Mouse (Mus musculus): Measurements from ENCODE around the gene Gm11027. TPM values are rescaled to one million over a fixed set of nuclear protein-coding genes. Genes with fewer than 3 reads are reported as not detected.

Gm11027 gene
- total RNA-seq, 1 experiment: not detected

GRCm38 (mm10) chr12:116235356-116235755, 39.8 kb upstream of the Gm11027 start:
- in situ Hi-C loops (cut with MboI; ENCODE audit: low sequenced_read_pairs in 2 of 2, unreplicated experiment in 2 of 2): no loop called here
- no peak overlapping the region for H3K4me3 ChIP-seq (ENCODE audit: insufficient read depth in 1 of 2, low read depth in 1 of 2, low read length in 2 of 2, poor library complexity in 1 of 2, severe bottlenecking in 1 of 2)
- H3K27ac ChIP-seq (ENCODE audit: insufficient read depth, low read depth, low read length, poor library complexity, severe bottlenecking): no peak overlapping the region
- no peak for DNase-seq (ENCODE audit: low read depth, low spot score)
- H3K36me3 ChIP-seq (ENCODE audit: control insufficient read depth, insufficient read depth, low read length, poor library complexity, severe bottlenecking): no peaks in the 10 kb centered on the region
- H3K4me1 ChIP-seq (ENCODE audit: control insufficient read depth in 2 of 2, insufficient read depth in 2 of 2, low read length in 2 of 2, poor library complexity in 1 of 2): no peaks in the 10 kb centered on the region
- no peaks in the 10 kb centered on the region for H3K9me3 ChIP-seq (ENCODE audit: control insufficient read depth, insufficient read depth, low read depth, low read length)
- H3K9ac ChIP-seq (ENCODE audit: insufficient read depth, low read depth, low read length, poor library complexity, severe bottlenecking): no peak overlapping the region
- TF ChIP-seq CHD2 (IDR thresholded peaks at IDR 0.05; ENCODE audit: low read depth, low read length) (no peak), HCFC1 (IDR thresholded peaks at IDR 0.05; ENCODE audit: borderline replicate concordance, insufficient read depth, low read length) (no peak), ZNF384 (IDR thresholded peaks at IDR 0.05; ENCODE audit: low read depth, low read length) (no peak), ZC3H11A (IDR thresholded peaks at IDR 0.05; ENCODE audit: borderline replicate concordance, low read depth, low read length) (0 out of 2 replicates have a peak, but pooled peaks have one; percentile 4), MAFK (IDR thresholded peaks at IDR 0.05; ENCODE audit: insufficient read depth, low read depth, low read length) (no peak)

- H3K9ac ChIP-seq (ENCODE audit: insufficient read depth, low read depth, low read length, poor library complexity, severe bottlenecking): no peak overlapping the region
- H3K36me3 ChIP-seq (ENCODE audit: control insufficient read depth, insufficient read depth, low read length, poor library complexity, severe bottlenecking): no peaks in the 10 kb centered on the region
- H3K27ac ChIP-seq (ENCODE audit: insufficient read depth, low read depth, low read length, poor library complexity, severe bottlenecking): no peak overlapping the region
- in situ Hi-C loops (cut with MboI; ENCODE audit: low sequenced_read_pairs in 2 of 2, unreplicated experiment in 2 of 2): no loop called here
- H3K9me3 ChIP-seq (ENCODE audit: control insufficient read depth, insufficient read depth, low read depth, low read length): no peaks in the 10 kb centered on the region
- no peak for DNase-seq (ENCODE audit: low read depth, low spot score)
- no peaks in the 10 kb centered on the region for H3K4me1 ChIP-seq (ENCODE audit: control insufficient read depth in 2 of 2, insufficient read depth in 2 of 2, low read length in 2 of 2, poor library complexity in 1 of 2)
- TF ChIP-seq CHD2 (IDR thresholded peaks at IDR 0.05; ENCODE audit: low read depth, low read length): no peak
- no peak for TF ChIP-seq ZNF384 (IDR thresholded peaks at IDR 0.05; ENCODE audit: low read depth, low read length)
- no peak for TF ChIP-seq HCFC1 (IDR thresholded peaks at IDR 0.05; ENCODE audit: borderline replicate concordance, insufficient read depth, low read length)
- TF ChIP-seq MAFK (IDR thresholded peaks at IDR 0.05; ENCODE audit: insufficient read depth, low read depth, low read length): no peak
- no peak for TF ChIP-seq ZC3H11A (IDR thresholded peaks at IDR 0.05; ENCODE audit: borderline replicate concordance, low read depth, low read length)
- no peak overlapping the region for H3K4me3 ChIP-seq (ENCODE audit: insufficient read depth in 1 of 2, low read depth in 1 of 2, low read length in 2 of 2, poor library complexity in 1 of 2, severe bottlenecking in 1 of 2)
These were observed 38.5 kb upstream of the Gm11027 start for GRCm38 (mm10) chr12:116236658-116237057.

DNA sequence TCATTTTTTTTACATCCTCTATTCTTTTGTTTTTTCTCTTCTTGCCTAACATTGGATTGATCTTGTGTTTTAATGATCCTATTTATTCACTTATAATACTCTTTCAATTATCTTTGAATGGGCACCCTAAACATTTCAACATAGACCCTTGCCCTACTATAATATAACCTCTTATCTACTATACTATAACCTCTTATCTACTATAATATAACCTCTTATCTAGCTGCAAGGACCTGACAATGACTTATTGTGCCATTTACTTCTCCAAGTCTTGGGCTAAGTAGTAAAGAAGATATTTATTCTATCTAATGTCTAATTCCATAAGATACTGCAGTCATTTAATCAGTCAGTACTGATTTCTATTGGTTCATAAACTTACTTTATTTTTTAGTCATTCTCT, 36.8 kb upstream of the Gm11027 start:
- H3K36me3 ChIP-seq (ENCODE audit: control insufficient read depth, insufficient read depth, low read length, poor library complexity, severe bottlenecking): no peaks in the 10 kb centered on the region
- no peaks in the 10 kb centered on the region for H3K4me1 ChIP-seq (ENCODE audit: control insufficient read depth in 2 of 2, insufficient read depth in 2 of 2, low read length in 2 of 2, poor library complexity in 1 of 2)
- no peaks in the 10 kb centered on the region for H3K9me3 ChIP-seq (ENCODE audit: control insufficient read depth, insufficient read depth, low read depth, low read length)
- TF ChIP-seq HCFC1 (IDR thresholded peaks at IDR 0.05; ENCODE audit: borderline replicate concordance, insufficient read depth, low read length) (no peak), ZNF384 (IDR thresholded peaks at IDR 0.05; ENCODE audit: low read depth, low read length) (no peak), MAFK (IDR thresholded peaks at IDR 0.05; ENCODE audit: insufficient read depth, low read depth, low read length) (no peak), CHD2 (IDR thresholded peaks at IDR 0.05; ENCODE audit: low read depth, low read length) (no peak), ZC3H11A (IDR thresholded peaks at IDR 0.05; ENCODE audit: borderline replicate concordance, low read depth, low read length) (no peak)
- no peak overlapping the region for H3K9ac ChIP-seq (ENCODE audit: insufficient read depth, low read depth, low read length, poor library complexity, severe bottlenecking)
- no peak overlapping the region for H3K27ac ChIP-seq (ENCODE audit: insufficient read depth, low read depth, low read length, poor library complexity, severe bottlenecking)
- no peak for DNase-seq (ENCODE audit: low read depth, low spot score)
- in situ Hi-C loops (cut with MboI; ENCODE audit: low sequenced_read_pairs in 2 of 2, unreplicated experiment in 2 of 2): no loop called here
- no peak overlapping the region for H3K4me3 ChIP-seq (ENCODE audit: insufficient read depth in 1 of 2, low read depth in 1 of 2, low read length in 2 of 2, poor library complexity in 1 of 2, severe bottlenecking in 1 of 2)

GRCm38 (mm10) chr12:116238803-116239202, 36.4 kb upstream of the Gm11027 start:
- Histone ChIP-seq H3K9me3 (ENCODE audit: control insufficient read depth, insufficient read depth, low read depth, low read length) (no peaks in the 10 kb centered on the region), H3K9ac (ENCODE audit: insufficient read depth, low read depth, low read length, poor library complexity, severe bottlenecking) (no peak overlapping the region), H3K4me1 (ENCODE audit: control insufficient read depth in 2 of 2, insufficient read depth in 2 of 2, low read length in 2 of 2, poor library complexity in 1 of 2) (no peaks in the 10 kb centered on the region), H3K27ac (ENCODE audit: insufficient read depth, low read depth, low read length, poor library complexity, severe bottlenecking) (no peak overlapping the region), H3K36me3 (ENCODE audit: control insufficient read depth, insufficient read depth, low read length, poor library complexity, severe bottlenecking) (no peaks in the 10 kb centered on the region), H3K4me3 (ENCODE audit: insufficient read depth in 1 of 2, low read depth in 1 of 2, low read length in 2 of 2, poor library complexity in 1 of 2, severe bottlenecking in 1 of 2) (no peak overlapping the region)
- no peak for TF ChIP-seq ZC3H11A (IDR thresholded peaks at IDR 0.05; ENCODE audit: borderline replicate concordance, low read depth, low read length)
- no peak for TF ChIP-seq ZNF384 (IDR thresholded peaks at IDR 0.05; ENCODE audit: low read depth, low read length)
- TF ChIP-seq MAFK (IDR thresholded peaks at IDR 0.05; ENCODE audit: insufficient read depth, low read depth, low read length): no peak
- no peak for TF ChIP-seq HCFC1 (IDR thresholded peaks at IDR 0.05; ENCODE audit: borderline replicate concordance, insufficient read depth, low read length)
- no peak for TF ChIP-seq CHD2 (IDR thresholded peaks at IDR 0.05; ENCODE audit: low read depth, low read length)
- in situ Hi-C loops (cut with MboI; ENCODE audit: low sequenced_read_pairs in 2 of 2, unreplicated experiment in 2 of 2): no loop called here
- DNase-seq (ENCODE audit: low read depth, low spot score): no peak

DNA sequence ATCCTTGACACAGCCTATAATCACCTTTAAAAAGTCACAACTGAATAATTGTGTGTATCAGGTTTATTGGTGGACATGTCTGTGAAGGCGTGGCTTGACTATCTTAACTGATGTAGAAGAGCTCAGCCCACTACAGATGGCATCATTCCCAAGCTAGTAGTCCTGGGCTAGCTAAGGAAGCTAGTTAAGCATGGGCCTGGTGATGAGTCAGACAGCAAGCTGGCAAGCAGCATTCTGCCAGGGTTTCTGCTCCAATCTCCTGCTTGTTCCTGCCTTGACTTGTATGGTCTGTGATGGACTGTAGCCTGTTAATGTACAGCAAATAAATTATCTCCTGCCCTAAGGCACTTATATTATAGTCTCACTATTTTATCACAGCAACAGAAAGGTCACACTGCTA, 30.6 kb upstream of the Gm11027 start:
- no peaks in the 10 kb centered on the region for H3K4me1 ChIP-seq (ENCODE audit: control insufficient read depth in 2 of 2, insufficient read depth in 2 of 2, low read length in 2 of 2, poor library complexity in 1 of 2)
- DNase-seq (ENCODE audit: low read depth, low spot score): no peak
- H3K36me3 ChIP-seq (ENCODE audit: control insufficient read depth, insufficient read depth, low read length, poor library complexity, severe bottlenecking): no peaks in the 10 kb centered on the region
- TF ChIP-seq ZC3H11A (IDR thresholded peaks at IDR 0.05; ENCODE audit: borderline replicate concordance, low read depth, low read length) (no peak), MAFK (IDR thresholded peaks at IDR 0.05; ENCODE audit: insufficient read depth, low read depth, low read length) (no peak), ZNF384 (IDR thresholded peaks at IDR 0.05; ENCODE audit: low read depth, low read length) (no peak), HCFC1 (IDR thresholded peaks at IDR 0.05; ENCODE audit: borderline replicate concordance, insufficient read depth, low read length) (no peak), CHD2 (IDR thresholded peaks at IDR 0.05; ENCODE audit: low read depth, low read length) (no peak)
- no peak overlapping the region for H3K27ac ChIP-seq (ENCODE audit: insufficient read depth, low read depth, low read length, poor library complexity, severe bottlenecking)
- no peaks in the 10 kb centered on the region for H3K9me3 ChIP-seq (ENCODE audit: control insufficient read depth, insufficient read depth, low read depth, low read length)
- in situ Hi-C loops (cut with MboI; ENCODE audit: low sequenced_read_pairs in 2 of 2, unreplicated experiment in 2 of 2): no loop called here
- no peak overlapping the region for H3K4me3 ChIP-seq (ENCODE audit: insufficient read depth in 1 of 2, low read depth in 1 of 2, low read length in 2 of 2, poor library complexity in 1 of 2, severe bottlenecking in 1 of 2)
- no peak overlapping the region for H3K9ac ChIP-seq (ENCODE audit: insufficient read depth, low read depth, low read length, poor library complexity, severe bottlenecking)
